8 mouse cellular contexts compared by ENCODE assay signal in genomic region chr1:127206020-127206641, GRCm38 (mm10). TPM values are rescaled to one million over a fixed set of nuclear protein-coding genes. Genes with fewer than 3 reads are reported as not detected.
DNase-seq lines count a peak whose midpoint lies in the region; ATAC-seq lines count a peak whose summit lies in the region.

No protein-coding gene starts in this region.

- no peaks in the 10 kb centered on the region for H3K9me3 ChIP-seq in hindbrain, embryonic 11.5 days (ENCODE audit: control insufficient read depth, low read length)

- H3K4me1 ChIP-seq in hindbrain, embryonic 11.5 days (replicated peaks; ENCODE audit: control insufficient read depth, insufficient read depth, low read length), result no peaks in the 10 kb centered on the region

- H3K4me2 ChIP-seq in hindbrain, embryonic 11.5 days (replicated peaks; ENCODE audit: low read depth, low read length), result peak overlapping the region; percentile 96

- H3K9ac ChIP-seq in hindbrain, embryonic 11.5 days (ENCODE audit: low read depth, low read length), result peak overlapping the region; percentile 88

- 3% methylated on average over 34 of the region's 39 CpGs for WGBS in hindbrain, embryonic 11.5 days

- H3K27ac ChIP-seq in hindbrain, embryonic 11.5 days (ENCODE audit: low read depth, low read length), result peak overlapping the region; percentile 92; the same call in 1 of the 2 replicates

- H3K36me3 ChIP-seq in hindbrain, embryonic 11.5 days (ENCODE audit: control insufficient read depth, insufficient read depth, low read length), result no peaks in the 10 kb centered on the region

- DNase-seq in MEL-GATA-1-ER (ENCODE audit: extremely low read depth, low read depth), result peak; percentile 20
- peak; percentile 34 for DNase-seq in cerebellum, adult 8-10 months
- DNase-seq in hindbrain, embryonic 11.5 days (ENCODE audit: low spot score), result peak; percentile 59
- peak; percentile 36 for DNase-seq in layer of hippocampus, postnatal 25 days (ENCODE audit: extremely low spot score in 1 of 2, low spot score in 1 of 2)
- DNase-seq in lung, postnatal 36 days, result peak; percentile 49
- peak; percentile 71 for DNase-seq in retina, postnatal 1 day
- DNase-seq in thymus, postnatal 4 days, result peak; percentile 67

- H3K27me3 ChIP-seq in hindbrain, embryonic 11.5 days (ENCODE audit: control insufficient read depth, insufficient read depth, low read length), result no peaks in the 10 kb centered on the region

- H3K4me3 ChIP-seq in hindbrain, embryonic 11.5 days (ENCODE audit: low read depth, low read length), result peak overlapping the region; percentile 80

- peak; percentile 38; the same call in 1 of the 2 replicates for ATAC-seq in frontal cortex, adult (ENCODE audit: low TSS enrichment)
- ATAC-seq in hindbrain, embryonic 11.5 days (ENCODE audit: low FRiP score), result peak; percentile 56

RNA-seq across cellular contexts. Expression of gene Mgat5, which starts 1.3 kb away (rescaled TPM):
- 8.3 and 11.5 TPM in 2 replicates for polyA plus RNA-seq in hindbrain, embryonic 11.5 days (2014; fragmentation: Nextera tagmentation; extraction: Ambion mirVana)
- 10 to 100 TPM; 51.7 to 52.0 TPM for total RNA-seq in layer of hippocampus, postnatal 25 days (2021)

Comparison
In these comparisons a context has a peak if more than half of its experiments do, and no peak if none do; other contexts are left out.
1. Peak in every context shown above with its lines: DNase-seq, ATAC-seq, H3K4me3 ChIP-seq and H3K27ac ChIP-seq.
2. DNase-seq: peak in every context shown above with its lines; median percentile 71 in retina, postnatal 1 day; 67 in thymus, postnatal 4 days; 59 in hindbrain, embryonic 11.5 days; 49 in lung, postnatal 36 days; 36 in layer of hippocampus, postnatal 25 days; 34 in cerebellum, adult 8-10 months; 20 in MEL-GATA-1-ER.